Mouse (Mus musculus) intestine, embryonic 16.5 days (tissue): ENCODE data around the gene Usp15. TPM values are rescaled to one million over a fixed set of nuclear protein-coding genes. Genes with fewer than 3 reads are reported as not detected.

Experiments
- ATAC-seq: fragments of 200-750 bp; cut with Nextera tagmentation; 2 replicates; pipeline ENCODE4 v1.8.0; 2017; ENCODE audit warnings: moderate TSS enrichment, moderate library complexity
- H3K27ac ChIP-seq: fragments of 300-500 bp; sonication (generic); 2 replicates; pipeline ENCODE4 v1.5.1; 2014; ENCODE audit warnings: mild to moderate bottlenecking, low read length
- H3K27me3 ChIP-seq: fragments of 300-500 bp; sonication (generic); replicated peaks from 2 replicates; pipeline ENCODE4 v1.6.1; 2014; ENCODE audit warnings: low read length, control low read depth, mixed read lengths; ENCODE audit not compliant: control insufficient read depth, insufficient read depth
- H3K36me3 ChIP-seq: fragments of 300-500 bp; sonication (generic); 2 replicates; pipeline ENCODE4 v1.6.1; 2014; ENCODE audit warnings: low read length, control low read depth; ENCODE audit not compliant: control insufficient read depth, insufficient read depth
- H3K4me1 ChIP-seq: fragments of 300-500 bp; sonication (generic); 2 replicates; pipeline ENCODE4 v1.6.1; 2014; ENCODE audit warnings: low read length, control low read depth, mixed read lengths; ENCODE audit not compliant: control insufficient read depth, insufficient read depth
- H3K4me2 ChIP-seq: fragments of 300-500 bp; sonication (generic); 2 replicates; pipeline ENCODE4 v1.6.1; 2014; ENCODE audit warnings: low read depth, low read length, control low read depth
- H3K4me3 ChIP-seq: fragments of 300-500 bp; sonication (generic); 2 replicates; pipeline ENCODE4 v1.5.1; 2014; ENCODE audit warnings: mild to moderate bottlenecking, low read length
- H3K9ac ChIP-seq: fragments of 300-500 bp; sonication (generic); 2 replicates; pipeline ENCODE4 v1.6.1; 2014; ENCODE audit warnings: low read depth, low read length
- H3K9me3 ChIP-seq: fragments of 300-500 bp; sonication (generic); 2 replicates; pipeline ENCODE4 v1.6.1; 2016; ENCODE audit warnings: low read length, control low read depth; ENCODE audit not compliant: control insufficient read depth
- WGBS: fragments of 180-500 bp; shearing (Covaris S2); extraction: QIAGEN DNeasy Blood & Tissue Kit; methylation state at CpG from one replicate; pipeline ENCODE4 v1.1.7; 2014; 5-methylcytosine and 5-hydroxymethylcytosine counted together
- polyA plus RNA-seq: library from polyadenylated mRNA; unstranded; fragments of >200 nt; fragmentation: Nextera tagmentation; extraction: Ambion mirVana; gene quantifications from 2 replicates; pipeline ENCODE4 v1.2.1, GENCODE M21; 2015

Gene Usp15
- polyA plus RNA-seq, 1 experiment from 2014 or later = 65.9 TPM

DNA sequence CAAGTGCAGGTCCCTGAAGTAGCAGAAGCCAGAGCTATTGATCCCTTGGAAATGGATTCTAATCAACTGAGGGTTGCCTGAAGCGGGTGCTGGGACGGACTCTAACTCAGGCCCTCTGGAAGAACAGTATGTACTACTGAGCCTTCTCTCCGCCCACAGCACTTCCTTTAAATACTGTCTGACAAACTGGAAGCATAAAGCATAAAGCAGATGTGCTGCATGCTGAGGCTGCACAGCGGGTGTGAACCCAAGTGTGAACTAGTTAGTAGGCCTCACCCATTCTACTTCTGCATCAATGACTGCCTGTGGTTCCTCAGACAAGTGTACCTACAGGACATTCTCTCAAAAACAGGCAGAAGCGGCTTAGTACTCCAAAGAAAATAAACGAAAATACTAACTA, 41.0 kb downstream of the Usp15 start:
- Histone ChIP-seq H3K36me3 (0 out of 2 replicates have a peak, but pooled peaks cover 2% of the 10 kb centered on the region), H3K9me3 (no peaks in the 10 kb centered on the region), H3K4me2 (no peak overlapping the region), H3K27me3 (no peaks in the 10 kb centered on the region), H3K27ac (no peak overlapping the region), H3K4me3 (no peak overlapping the region), H3K4me1 (no peaks in the 10 kb centered on the region), H3K9ac (no peak overlapping the region)
- WGBS = 92% methylated on average over 6 of the region's 6 CpGs
- ATAC-seq = no peak

DNA sequence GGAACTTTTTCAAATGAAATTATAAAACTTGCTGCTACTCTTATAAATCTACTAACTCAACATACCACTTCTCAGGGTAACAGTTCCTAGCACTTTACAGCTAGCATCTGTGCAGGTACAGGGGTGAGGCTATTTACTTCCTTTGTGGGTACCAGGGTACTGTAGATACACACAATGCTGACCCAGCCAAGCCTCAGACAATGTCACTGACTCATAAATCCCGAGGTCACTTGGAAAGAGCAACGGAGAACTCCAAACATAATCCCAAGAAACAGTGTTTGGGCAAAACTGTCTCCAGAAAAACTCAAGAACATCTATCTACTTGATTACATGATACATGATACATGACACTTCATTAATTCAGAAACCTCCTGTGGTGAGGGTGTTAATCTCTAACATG, 43.5 kb downstream of the Usp15 start:
- no peak overlapping the region for H3K4me2 ChIP-seq
- no peak for ATAC-seq
- 0 out of 2 replicates have a peak, but pooled peaks cover 2% of the 10 kb centered on the region for H3K36me3 ChIP-seq
- H3K9ac ChIP-seq = no peak overlapping the region
- H3K4me3 ChIP-seq = no peak overlapping the region
- no peak overlapping the region for H3K27ac ChIP-seq
- H3K9me3 ChIP-seq = no peaks in the 10 kb centered on the region
- no peaks in the 10 kb centered on the region for H3K4me1 ChIP-seq
- WGBS = 55% methylated on average over 2 of the region's 2 CpGs
- no peaks in the 10 kb centered on the region for H3K27me3 ChIP-seq

DNA sequence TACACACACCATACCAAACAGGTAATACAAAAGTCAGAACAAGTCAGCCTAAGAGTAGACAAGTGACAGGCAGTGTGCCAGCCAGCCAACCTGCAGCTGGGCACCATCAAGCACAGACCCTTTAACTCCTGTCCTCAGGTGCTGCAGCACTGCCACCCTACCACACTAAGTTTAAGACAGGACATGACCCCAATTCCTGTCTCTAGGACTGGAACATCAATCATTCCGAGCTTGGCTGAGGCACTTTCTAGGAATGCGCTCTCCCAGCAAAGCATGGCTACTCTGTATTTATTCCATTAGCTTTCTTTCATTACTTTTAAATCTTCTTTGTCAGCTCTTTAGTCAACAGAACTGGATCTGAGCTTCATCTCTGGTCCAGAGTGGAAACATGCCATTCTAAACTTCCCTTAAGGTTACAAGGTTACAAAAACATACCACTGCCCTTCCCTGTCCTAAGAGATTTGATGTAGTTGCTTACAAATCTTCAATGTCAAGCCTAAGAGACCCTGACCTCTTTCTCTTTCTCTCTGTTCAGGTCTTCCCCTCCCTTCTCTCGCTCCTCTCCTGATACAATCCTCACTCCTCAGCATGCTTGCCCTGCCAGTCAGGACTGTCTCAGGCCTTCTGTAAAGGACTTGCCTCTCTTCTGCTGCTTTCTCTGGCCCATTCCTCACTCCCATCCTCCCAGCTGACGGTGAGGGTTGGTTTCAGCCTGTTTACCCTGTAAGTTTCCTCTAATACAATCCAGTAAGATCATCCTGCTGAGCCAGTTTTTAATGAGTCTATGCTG, 48.6 kb downstream of the Usp15 start:
- Histone ChIP-seq H3K9me3 (no peaks in the 10 kb centered on the region), H3K4me1 (peaks cover 4% of the 10 kb centered on the region; the same call in 1 of the 2 replicates), H3K9ac (no peak overlapping the region), H3K27ac (no peak overlapping the region), H3K27me3 (no peaks in the 10 kb centered on the region), H3K36me3 (peaks cover 3% of the 10 kb centered on the region; the same call in 1 of the 2 replicates), H3K4me2 (no peak overlapping the region), H3K4me3 (no peak overlapping the region)
- ATAC-seq = no peak
- WGBS = 57% methylated on average over 4 of the region's 4 CpGs

DNA sequence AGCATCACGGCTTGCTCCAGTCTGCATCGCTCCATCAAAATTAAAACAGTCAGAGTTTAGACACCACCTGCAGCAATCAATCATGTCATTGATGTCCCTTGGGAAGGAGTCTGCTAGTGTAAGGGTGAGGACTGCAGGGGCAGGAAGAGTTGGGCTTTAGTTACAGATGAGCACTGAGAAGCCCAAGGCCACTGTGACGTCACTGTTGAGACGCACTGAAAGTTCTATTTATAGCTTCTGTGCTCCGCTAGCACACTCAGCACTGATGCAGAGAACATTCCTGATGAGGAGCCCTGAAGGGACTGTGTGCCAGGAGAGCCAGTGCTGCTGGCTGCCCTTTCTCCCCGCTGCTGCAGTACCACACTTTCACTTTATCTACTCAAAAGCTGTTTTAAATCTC, 49.6 kb downstream of the Usp15 start:
- H3K27me3 ChIP-seq = no peaks in the 10 kb centered on the region

GRCm38 (mm10) chr10:123146349-123146748, 50.4 kb downstream of the Usp15 start:
- Histone ChIP-seq H3K36me3 (peaks cover 4% of the 10 kb centered on the region; the same call in 1 of the 2 replicates), H3K9me3 (no peaks in the 10 kb centered on the region), H3K4me3 (no peak overlapping the region), H3K9ac (no peak overlapping the region), H3K4me1 (peaks cover 4% of the 10 kb centered on the region; the same call in 1 of the 2 replicates), H3K4me2 (no peak overlapping the region), H3K27ac (no peak overlapping the region), H3K27me3 (no peaks in the 10 kb centered on the region)
- 66% methylated on average over 2 of the region's 2 CpGs for WGBS
- ATAC-seq = no peak

More for the DNA sequence above, 49.6 kb downstream of the Usp15 start:
- Histone ChIP-seq H3K4me1 (peaks cover 4% of the 10 kb centered on the region; the same call in 1 of the 2 replicates), H3K9me3 (no peaks in the 10 kb centered on the region), H3K9ac (no peak overlapping the region), H3K4me3 (no peak overlapping the region), H3K36me3 (peaks cover 4% of the 10 kb centered on the region; the same call in 1 of the 2 replicates), H3K4me2 (no peak overlapping the region), H3K27ac (no peak overlapping the region)
- WGBS = 42% methylated on average over 6 of the region's 6 CpGs
- ATAC-seq = peak; percentile 69; the same call in 1 of the 2 replicates

DNA sequence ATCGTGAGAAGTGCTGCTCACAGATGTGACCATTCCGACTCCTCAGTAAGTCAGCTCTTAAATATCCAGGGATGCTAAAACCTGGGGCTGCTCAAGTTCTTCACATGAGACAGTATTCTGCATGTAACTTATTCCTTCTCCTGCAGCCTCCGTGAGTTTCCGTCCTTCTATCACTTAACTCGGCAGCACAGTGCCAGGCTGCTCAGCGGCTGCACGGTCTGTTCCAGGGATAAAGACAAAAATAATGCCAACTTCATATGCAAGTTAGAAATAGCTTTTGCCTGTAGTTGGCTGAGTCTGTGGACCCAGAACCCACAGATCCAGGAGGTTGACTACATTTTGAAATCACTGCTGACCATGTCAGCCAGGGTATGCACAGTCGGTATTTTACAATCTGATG, 52.5 kb downstream of the Usp15 start:
- Histone ChIP-seq H3K36me3 (peaks cover 4% of the 10 kb centered on the region; the same call in 1 of the 2 replicates), H3K4me2 (no peak overlapping the region), H3K9me3 (no peaks in the 10 kb centered on the region), H3K27me3 (no peaks in the 10 kb centered on the region), H3K27ac (no peak overlapping the region), H3K4me3 (no peak overlapping the region), H3K4me1 (peaks cover 4% of the 10 kb centered on the region; the same call in 1 of the 2 replicates), H3K9ac (no peak overlapping the region)
- WGBS = 90% methylated on average over 8 of the region's 8 CpGs
- ATAC-seq = no peak

DNA sequence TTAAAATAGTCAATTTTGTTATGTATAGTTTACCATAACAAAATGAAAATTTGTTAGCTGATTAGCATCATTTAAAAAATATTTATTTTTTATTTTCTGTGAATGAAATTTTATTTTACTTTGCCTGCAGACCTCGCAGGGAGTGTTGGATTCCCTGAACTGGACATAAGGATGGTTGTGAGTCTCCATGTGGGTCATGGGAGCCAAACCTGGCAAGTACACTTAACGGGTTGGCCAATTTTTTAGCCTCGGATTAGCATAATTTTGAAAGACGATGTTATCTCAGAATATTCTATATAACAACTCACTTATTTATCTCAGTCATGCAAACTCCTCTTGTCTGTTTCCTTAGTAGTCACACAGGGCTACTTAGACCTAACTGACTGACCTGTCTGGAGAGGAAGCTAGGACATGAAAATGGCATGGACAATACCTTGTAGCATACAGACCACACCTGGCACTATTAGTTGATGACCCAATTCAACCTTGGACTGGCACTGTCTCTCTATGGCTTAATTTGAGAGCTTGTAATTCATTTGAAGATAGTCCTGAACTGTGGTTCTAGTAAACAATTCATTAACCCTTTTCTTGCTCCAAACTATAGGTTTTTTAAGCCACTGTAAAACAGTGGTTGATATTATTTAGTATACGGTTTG, 54.3 kb downstream of the Usp15 start:
- ATAC-seq = no peak
- Histone ChIP-seq H3K4me3 (no peak overlapping the region), H3K27me3 (no peaks in the 10 kb centered on the region), H3K9me3 (no peaks in the 10 kb centered on the region), H3K9ac (no peak overlapping the region), H3K4me2 (no peak overlapping the region), H3K36me3 (peaks cover 4% of the 10 kb centered on the region; the same call in 1 of the 2 replicates), H3K4me1 (peaks cover 4% of the 10 kb centered on the region; the same call in 1 of the 2 replicates), H3K27ac (no peak overlapping the region)
- 97% methylated on average over 5 of the region's 5 CpGs for WGBS

- no peaks in the 10 kb centered on the region for H3K27me3 ChIP-seq
- H3K27ac ChIP-seq = no peak overlapping the region
- H3K4me3 ChIP-seq = no peak overlapping the region
- no peak overlapping the region for H3K9ac ChIP-seq
- no peak for ATAC-seq
- no peaks in the 10 kb centered on the region for H3K9me3 ChIP-seq
- no peak overlapping the region for H3K4me2 ChIP-seq
- no peaks in the 10 kb centered on the region for H3K4me1 ChIP-seq
- 62% methylated on average over 10 of the region's 10 CpGs for WGBS
- 0 out of 2 replicates have a peak, but pooled peaks cover 5% of the 10 kb centered on the region for H3K36me3 ChIP-seq
These were observed 61.0 kb downstream of the Usp15 start for GRCm38 (mm10) chr10:123135818-123136217.

DNA sequence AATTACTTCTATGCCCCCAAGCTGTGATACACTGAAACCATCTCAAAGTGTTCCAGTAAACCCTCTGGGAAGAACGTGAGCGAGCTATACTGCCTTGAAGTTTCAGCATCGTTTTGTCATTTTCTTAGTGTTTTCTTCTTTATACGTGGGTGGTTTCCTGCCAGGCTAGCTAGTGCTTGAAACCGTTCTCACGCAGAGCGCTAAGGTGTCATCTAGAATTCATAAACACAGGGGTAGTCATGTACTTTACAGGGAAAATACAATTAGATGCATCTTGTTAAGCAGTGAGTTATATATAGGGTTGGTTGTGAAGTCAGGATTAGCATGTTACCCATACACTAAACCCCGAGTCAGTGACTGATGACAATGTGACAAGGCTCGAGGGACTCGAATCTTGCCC, 65.3 kb downstream of the Usp15 start:
- Histone ChIP-seq H3K4me3 (no peak overlapping the region), H3K27ac (no peak overlapping the region), H3K4me1 (no peaks in the 10 kb centered on the region), H3K4me2 (no peak overlapping the region), H3K27me3 (no peaks in the 10 kb centered on the region), H3K36me3 (0 out of 2 replicates have a peak, but pooled peaks cover 5% of the 10 kb centered on the region), H3K9me3 (no peaks in the 10 kb centered on the region), H3K9ac (no peak overlapping the region)
- no peak for ATAC-seq
- 90% methylated on average over 10 of the region's 10 CpGs for WGBS
